Mouse (Mus musculus): Measurements from ENCODE around the gene 1700069L16Rik. TPM values are rescaled to one million over a fixed set of nuclear protein-coding genes. Genes with fewer than 3 reads are reported as not detected.

The 1700069L16Rik gene
- polyA plus RNA-seq, 1 experiment from 2014 or later, result not detected

GRCm38 (mm10) chr5:113664629-113665195 lies 59.9 kb downstream of the 1700069L16Rik start:
- no peaks in the 10 kb centered on the region for H3K36me3 ChIP-seq (ENCODE audit: insufficient read depth, low read length)
- H3K27ac ChIP-seq, result no peak overlapping the region
- DNase-seq (ENCODE audit: low spot score), result no peak
- no peak overlapping the region for H3K9ac ChIP-seq (ENCODE audit: low read depth, low read length)
- 74% methylated on average over 12 of the region's 12 CpGs for WGBS
- no peaks in the 10 kb centered on the region for H3K27me3 ChIP-seq (ENCODE audit: insufficient read depth, low read length)
- no peak overlapping the region for H3K4me3 ChIP-seq (replicated peaks; ENCODE audit: low read depth, low read length)
- no peak overlapping the region for H3K4me2 ChIP-seq (ENCODE audit: low read length)
- no peak for ATAC-seq (replicated peaks; ENCODE audit: low FRiP score, low read depth)
- H3K9me3 ChIP-seq (replicated peaks; ENCODE audit: low read length), result no peaks in the 10 kb centered on the region
- no peaks in the 10 kb centered on the region for H3K4me1 ChIP-seq (replicated peaks; ENCODE audit: insufficient read depth, low read length)
- TF ChIP-seq CTCF (IDR thresholded peaks at IDR 0.05; ENCODE audit: low read depth), result no peak

- Histone ChIP-seq H3K4me1 (replicated peaks; ENCODE audit: insufficient read depth, low read length) (no peaks in the 10 kb centered on the region), H3K4me3 (replicated peaks; ENCODE audit: low read depth, low read length) (no peak overlapping the region), H3K9me3 (replicated peaks; ENCODE audit: low read length) (no peaks in the 10 kb centered on the region), H3K36me3 (ENCODE audit: insufficient read depth, low read length) (no peaks in the 10 kb centered on the region), H3K27me3 (ENCODE audit: insufficient read depth, low read length) (no peaks in the 10 kb centered on the region), H3K9ac (ENCODE audit: low read depth, low read length) (no peak overlapping the region), H3K4me2 (ENCODE audit: low read length) (no peak overlapping the region), H3K27ac (no peak overlapping the region)
- ATAC-seq (replicated peaks; ENCODE audit: low FRiP score, low read depth), result no peak
- WGBS, result 94% methylated on average over 6 of the region's 6 CpGs
- DNase-seq (ENCODE audit: low spot score), result no peak
- TF ChIP-seq CTCF (IDR thresholded peaks at IDR 0.05; ENCODE audit: low read depth), result no peak
Observed at GRCm38 (mm10) chr5:113664127-113664526, 60.4 kb downstream of the 1700069L16Rik start.

DNA sequence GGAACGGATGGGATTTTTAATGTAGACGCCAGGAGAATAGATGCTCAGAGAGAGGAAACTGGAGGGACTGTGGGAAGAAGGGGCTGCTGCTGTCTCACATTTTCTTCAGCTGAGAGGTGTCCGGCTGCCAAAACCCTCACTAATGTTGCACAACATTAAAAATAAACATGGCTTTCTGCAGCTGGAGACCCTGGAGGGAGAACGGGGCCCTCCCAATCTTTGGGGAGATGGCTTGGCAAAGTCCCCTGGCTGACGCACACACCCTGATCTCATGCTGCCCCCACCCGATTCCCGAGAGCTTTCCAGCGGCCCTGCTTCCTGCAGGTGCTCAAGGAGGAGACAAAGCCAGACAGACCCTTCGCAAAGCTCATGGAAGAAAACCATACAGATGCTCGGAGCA lies 63.7 kb downstream of the 1700069L16Rik start:
- H3K4me2 ChIP-seq (ENCODE audit: low read length), result no peak overlapping the region
- H3K9me3 ChIP-seq (replicated peaks; ENCODE audit: low read length), result no peaks in the 10 kb centered on the region
- H3K9ac ChIP-seq (ENCODE audit: low read depth, low read length), result no peak overlapping the region
- H3K36me3 ChIP-seq (ENCODE audit: insufficient read depth, low read length), result no peaks in the 10 kb centered on the region
- no peak for TF ChIP-seq CTCF (IDR thresholded peaks at IDR 0.05; ENCODE audit: low read depth)
- H3K4me1 ChIP-seq (replicated peaks; ENCODE audit: insufficient read depth, low read length), result no peaks in the 10 kb centered on the region
- ATAC-seq (replicated peaks; ENCODE audit: low FRiP score, low read depth) (no peak), DNase-seq (ENCODE audit: low spot score) (no peak)
- H3K4me3 ChIP-seq (replicated peaks; ENCODE audit: low read depth, low read length), result no peak overlapping the region
- H3K27me3 ChIP-seq (ENCODE audit: insufficient read depth, low read length), result no peaks in the 10 kb centered on the region
- H3K27ac ChIP-seq, result no peak overlapping the region
- 46% methylated on average over 10 of the region's 10 CpGs for WGBS

GRCm38 (mm10) chr5:113654821-113655220 lies 69.8 kb downstream of the 1700069L16Rik start:
- no peaks in the 10 kb centered on the region for H3K27me3 ChIP-seq (ENCODE audit: insufficient read depth, low read length)
- no peak overlapping the region for H3K27ac ChIP-seq
- DNase-seq (ENCODE audit: low spot score) (no peak), ATAC-seq (replicated peaks; ENCODE audit: low FRiP score, low read depth) (no peak)
- H3K4me1 ChIP-seq (replicated peaks; ENCODE audit: insufficient read depth, low read length), result peaks cover 8% of the 10 kb centered on the region
- no peak overlapping the region for H3K4me2 ChIP-seq (ENCODE audit: low read length)
- H3K36me3 ChIP-seq (ENCODE audit: insufficient read depth, low read length), result no peaks in the 10 kb centered on the region
- WGBS, result 59% methylated on average over 12 of the region's 12 CpGs
- no peak for TF ChIP-seq CTCF (IDR thresholded peaks at IDR 0.05; ENCODE audit: low read depth)
- no peak overlapping the region for H3K4me3 ChIP-seq (replicated peaks; ENCODE audit: low read depth, low read length)
- no peaks in the 10 kb centered on the region for H3K9me3 ChIP-seq (replicated peaks; ENCODE audit: low read length)
- no peak overlapping the region for H3K9ac ChIP-seq (ENCODE audit: low read depth, low read length)

DNA sequence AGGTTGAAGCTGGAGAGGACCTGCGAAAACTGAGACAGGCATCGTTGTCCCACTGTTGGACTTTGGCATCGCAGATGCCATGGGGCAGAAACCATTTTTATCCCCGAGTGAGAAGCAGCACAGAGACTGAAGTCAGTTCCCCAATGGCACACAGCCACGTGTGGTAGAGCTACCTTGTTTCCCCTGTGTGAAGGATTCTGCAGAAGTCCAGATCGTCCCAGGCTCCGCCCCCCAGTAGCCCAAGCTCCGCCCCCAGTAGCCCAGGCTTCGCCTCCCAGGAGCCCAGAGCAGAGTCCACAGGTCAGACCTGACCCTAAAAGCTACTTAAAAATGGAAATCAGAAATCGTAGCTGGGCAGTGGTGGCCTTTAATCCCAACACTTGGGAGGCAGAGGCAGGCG lies 70.4 kb downstream of the 1700069L16Rik start:
- Histone ChIP-seq H3K9ac (ENCODE audit: low read depth, low read length) (no peak overlapping the region), H3K27ac (no peak overlapping the region), H3K27me3 (ENCODE audit: insufficient read depth, low read length) (no peaks in the 10 kb centered on the region), H3K9me3 (replicated peaks; ENCODE audit: low read length) (no peaks in the 10 kb centered on the region), H3K4me2 (ENCODE audit: low read length) (no peak overlapping the region), H3K4me1 (replicated peaks; ENCODE audit: insufficient read depth, low read length) (peaks cover 8% of the 10 kb centered on the region), H3K4me3 (replicated peaks; ENCODE audit: low read depth, low read length) (no peak overlapping the region), H3K36me3 (ENCODE audit: insufficient read depth, low read length) (no peaks in the 10 kb centered on the region)
- 82% methylated on average over 11 of the region's 11 CpGs for WGBS
- DNase-seq (ENCODE audit: low spot score) (no peak), ATAC-seq (replicated peaks; ENCODE audit: low FRiP score, low read depth) (no peak)
- TF ChIP-seq CTCF (IDR thresholded peaks at IDR 0.05; ENCODE audit: low read depth), result no peak

DNA sequence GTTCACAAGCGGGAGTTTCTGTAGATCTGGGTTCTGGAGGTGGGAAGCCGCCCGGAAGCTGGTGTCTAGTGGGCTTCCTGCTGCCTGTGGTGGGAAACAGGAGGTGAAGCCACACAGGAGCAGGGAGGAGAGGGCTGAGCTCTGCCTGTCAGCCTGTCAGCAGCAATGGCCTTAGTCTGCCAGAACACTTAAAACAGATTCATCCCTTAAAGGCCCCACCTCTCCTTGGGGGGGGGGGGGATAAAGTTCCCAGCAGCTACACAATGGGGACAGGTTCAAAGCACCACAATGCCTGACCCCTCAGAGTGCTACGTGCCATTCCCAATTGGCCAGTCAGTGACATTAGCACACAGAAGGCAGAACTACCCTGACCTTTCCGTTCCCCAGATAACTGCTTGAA lies 72.4 kb downstream of the 1700069L16Rik start:
- Histone ChIP-seq H3K4me2 (ENCODE audit: low read length) (no peak overlapping the region), H3K9me3 (replicated peaks; ENCODE audit: low read length) (no peaks in the 10 kb centered on the region), H3K4me3 (replicated peaks; ENCODE audit: low read depth, low read length) (no peak overlapping the region), H3K9ac (ENCODE audit: low read depth, low read length) (no peak overlapping the region), H3K27me3 (ENCODE audit: insufficient read depth, low read length) (no peaks in the 10 kb centered on the region), H3K27ac (no peak overlapping the region), H3K36me3 (ENCODE audit: insufficient read depth, low read length) (no peaks in the 10 kb centered on the region), H3K4me1 (replicated peaks; ENCODE audit: insufficient read depth, low read length) (peaks cover 8% of the 10 kb centered on the region)
- ATAC-seq (replicated peaks; ENCODE audit: low FRiP score, low read depth) (no peak), DNase-seq (ENCODE audit: low spot score) (no peak)
- no peak for TF ChIP-seq CTCF (IDR thresholded peaks at IDR 0.05; ENCODE audit: low read depth)
- 25% methylated on average over 5 of the region's 5 CpGs for WGBS

Data from kidney, postnatal 0 days (tissue).